Mouse (Mus musculus) liver, embryonic 11.5 days (tissue): Measurements from ENCODE around the gene Mocs3. TPM values are rescaled to one million over a fixed set of nuclear protein-coding genes. Genes with fewer than 3 reads are reported as not detected.

Experiments used
- ATAC-seq: fragments of 200-750 bp; cut with Nextera tagmentation; replicated peaks from 2 replicates; pipeline ENCODE4 v1.8.0; 2017; ENCODE audit warnings: moderate number of reproducible peaks, mild to moderate bottlenecking, moderate TSS enrichment, moderate library complexity; ENCODE audit not compliant: low FRiP score
- DNase-seq: peaks from one replicate; pipeline ENCODE4 v3.0.0-alpha.2; 2017; ENCODE audit warnings: low spot score
- H3K27ac ChIP-seq: fragments of 300-500 bp; sonication (generic); 2 replicates; pipeline ENCODE4 v1.5.1; 2014; ENCODE audit warnings: mild to moderate bottlenecking, low read depth, low read length, control low read depth
- H3K27me3 ChIP-seq: fragments of 300-500 bp; sonication (generic); replicated peaks from 2 replicates; pipeline ENCODE4 v1.6.1; 2014; ENCODE audit warnings: low read length, mixed read lengths; ENCODE audit not compliant: control insufficient read depth, insufficient read depth
- H3K36me3 ChIP-seq: fragments of 300-500 bp; sonication (generic); 2 replicates; pipeline ENCODE4 v1.6.1; 2014; ENCODE audit warnings: mild to moderate bottlenecking, low read length, moderate library complexity, mixed read lengths; ENCODE audit not compliant: control insufficient read depth, insufficient read depth
- H3K4me1 ChIP-seq: fragments of 300-500 bp; sonication (generic); replicated peaks from 2 replicates; pipeline ENCODE4 v1.6.1; 2014; ENCODE audit warnings: low read length, mixed read lengths; ENCODE audit not compliant: control insufficient read depth, insufficient read depth
- H3K4me2 ChIP-seq: fragments of 300-500 bp; sonication (generic); 2 replicates; pipeline ENCODE4 v1.6.1; 2014; ENCODE audit warnings: mild to moderate bottlenecking, control low read depth, moderate library complexity
- H3K4me3 ChIP-seq: fragments of 300-500 bp; sonication (generic); 2 replicates; pipeline ENCODE4 v1.5.1; 2014; ENCODE audit warnings: low read depth, low read length, control low read depth
- H3K9ac ChIP-seq: fragments of 300-500 bp; sonication (generic); 2 replicates; pipeline ENCODE4 v1.6.1; 2014; ENCODE audit warnings: low read depth, low read length, control low read depth
- H3K9me3 ChIP-seq: fragments of 300-500 bp; sonication (generic); 2 replicates; pipeline ENCODE4 v1.6.1; 2016; ENCODE audit warnings: low read length, inconsistent platforms, mixed read lengths; ENCODE audit not compliant: control insufficient read depth
- WGBS: fragments of 180-500 bp; shearing (Covaris S2); extraction: QIAGEN DNeasy Blood & Tissue Kit; methylation state at CpG from one replicate; pipeline ENCODE4 v1.1.7; 2014; 5-methylcytosine and 5-hydroxymethylcytosine counted together
- polyA plus RNA-seq: library from polyadenylated mRNA; unstranded; fragments of >200 nt; fragmentation: Nextera tagmentation; extraction: Ambion mirVana; gene quantifications from 2 replicates; pipeline ENCODE4 v1.2.1, GENCODE M21; 2014

Gene Mocs3
- polyA plus RNA-seq, 1 experiment from 2014 or later: 8.2 TPM

DNA sequence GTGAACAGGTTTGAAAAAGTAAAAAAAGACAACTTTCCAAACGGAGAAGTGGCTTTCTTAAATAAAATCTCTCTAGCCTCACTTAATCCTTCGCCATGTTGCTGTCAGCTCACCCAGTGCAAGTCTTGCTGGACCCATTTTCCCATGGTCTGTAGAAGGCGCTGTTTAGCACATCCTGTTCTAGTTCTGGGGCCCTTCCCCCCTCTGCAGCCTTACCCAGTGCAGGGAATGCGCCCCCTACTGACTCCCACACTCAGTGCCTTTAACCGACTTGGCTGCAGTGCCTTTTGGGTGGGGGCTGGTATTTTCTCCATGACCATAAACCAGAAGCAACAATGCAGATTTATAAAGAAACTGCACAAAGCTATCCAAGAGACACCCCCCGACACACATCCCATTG is 25.2 kb upstream of the Mocs3 start:
- peaks cover 28% of the 10 kb centered on the region for H3K4me1 ChIP-seq
- no peaks in the 10 kb centered on the region for H3K9me3 ChIP-seq
- peak overlapping the region; percentile 88 for H3K4me2 ChIP-seq
- peak overlapping the region; percentile 99; the same call in 1 of the 2 replicates for H3K27ac ChIP-seq
- WGBS: 7% methylated on average over 6 of the region's 6 CpGs
- peaks cover 20% of the 10 kb centered on the region for H3K36me3 ChIP-seq
- no peaks in the 10 kb centered on the region for H3K27me3 ChIP-seq
- H3K9ac ChIP-seq: peak overlapping the region; percentile 100
- DNase-seq (peak; percentile 87), ATAC-seq (peak; percentile 57)
- peak overlapping the region; percentile 99 for H3K4me3 ChIP-seq

DNA sequence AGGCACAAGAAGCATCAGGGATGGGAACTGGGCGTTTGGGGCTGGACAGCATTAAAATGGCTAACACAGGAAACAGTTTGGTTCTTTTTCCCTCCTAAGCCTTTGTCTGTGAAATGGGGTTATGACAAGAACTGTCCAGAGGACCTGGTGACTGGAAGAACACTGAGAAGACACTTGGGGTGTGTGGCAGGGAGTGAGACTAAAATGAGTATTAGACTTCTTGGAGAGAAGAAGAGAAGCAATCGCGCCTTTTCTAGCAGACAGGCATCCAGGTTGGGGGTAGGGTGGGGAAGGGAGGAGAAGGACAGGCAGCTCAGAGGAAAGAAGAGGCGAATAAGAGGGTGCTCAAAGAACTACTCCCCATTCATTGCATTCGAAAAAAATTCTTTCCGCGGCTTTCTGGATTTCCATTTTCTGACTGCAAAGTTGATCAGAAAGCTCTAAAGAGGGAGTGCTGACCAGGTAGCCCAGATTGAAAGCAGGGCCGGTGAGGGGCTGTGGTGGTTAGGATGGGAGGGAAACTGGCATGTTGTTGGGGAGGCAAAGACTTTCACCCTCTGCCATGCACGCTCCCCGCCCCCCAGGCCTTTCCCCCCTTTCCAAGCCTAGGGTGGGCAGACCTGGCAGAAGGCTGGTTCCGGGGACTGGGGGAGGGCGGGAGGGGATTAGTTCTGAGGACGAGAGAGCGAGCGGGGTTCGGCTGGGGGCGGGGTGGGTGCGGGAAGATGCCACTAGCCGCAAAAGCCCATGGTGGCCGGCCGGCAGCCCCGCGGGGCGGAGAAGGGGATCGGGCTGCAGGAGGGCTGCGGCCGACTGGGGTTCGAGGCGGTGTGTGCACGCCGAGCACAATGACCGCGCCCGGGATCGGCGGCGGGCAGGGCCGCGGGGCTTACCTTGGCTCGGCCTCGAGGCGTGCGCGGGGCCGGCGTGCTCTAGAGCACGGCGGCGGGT is 24.5 kb upstream of the Mocs3 start:
- under 1% methylated on average over 44 of the region's 49 CpGs for WGBS
- H3K27me3 ChIP-seq: no peaks in the 10 kb centered on the region
- peak; percentile 9 for ATAC-seq
- peak overlapping the region; percentile 99 for H3K27ac ChIP-seq
- H3K9me3 ChIP-seq: no peaks in the 10 kb centered on the region
- peak overlapping the region; percentile 88 for H3K4me2 ChIP-seq
- H3K9ac ChIP-seq: peak overlapping the region; percentile 100
- H3K4me1 ChIP-seq: peaks cover 21% of the 10 kb centered on the region
- DNase-seq: peak; percentile 54
- H3K36me3 ChIP-seq: peaks cover 22% of the 10 kb centered on the region
- H3K4me3 ChIP-seq: peak overlapping the region; percentile 99

DNA sequence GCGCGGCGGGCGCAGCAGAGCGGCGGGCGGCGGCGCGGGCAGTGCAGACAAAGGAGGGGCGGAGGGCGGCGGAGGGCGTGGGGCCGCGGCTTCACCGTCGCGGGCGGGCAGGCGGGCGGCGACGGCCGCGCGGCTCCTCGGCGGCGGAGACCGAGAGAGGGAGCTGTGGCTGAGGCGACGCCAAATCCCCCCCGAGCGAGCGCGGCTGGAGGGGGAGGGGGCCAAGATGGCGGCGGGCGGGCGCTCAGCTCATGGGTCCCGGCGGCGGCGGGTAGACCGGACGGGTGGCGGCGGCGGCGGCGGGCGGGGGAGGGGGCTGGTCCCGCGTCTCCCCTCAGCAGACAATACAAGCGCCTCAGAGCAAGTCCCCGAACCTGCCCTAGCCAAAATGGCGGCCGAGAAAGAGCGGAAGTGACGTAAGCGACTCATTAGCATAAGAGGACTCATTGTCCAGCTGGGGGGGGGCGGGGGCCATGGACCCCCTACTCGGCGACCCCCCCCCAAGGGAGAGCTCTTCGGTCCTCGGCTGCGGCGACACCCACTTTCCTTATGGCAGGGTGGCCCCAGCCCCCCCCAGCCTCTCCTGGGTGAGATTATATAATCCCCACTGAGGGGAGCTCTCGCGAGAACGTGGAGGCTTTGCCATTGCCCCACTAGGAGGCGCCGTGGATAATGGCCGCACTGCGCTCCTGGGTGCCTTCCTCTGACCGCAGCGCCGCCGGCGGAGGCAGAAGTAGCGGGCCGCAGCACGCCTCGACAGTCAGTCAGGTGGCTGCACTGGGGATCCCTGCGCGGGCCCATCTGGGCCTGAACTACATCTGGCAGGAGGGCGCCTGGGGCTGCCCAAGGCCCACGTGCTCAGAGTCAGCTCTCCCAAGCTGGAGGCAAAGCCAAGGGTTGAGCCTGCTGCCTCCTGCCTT is 23.4 kb upstream of the Mocs3 start, which contains the start of gene Adnp:
Gene Adnp, minus strand, starts transcription at position 388 of the 920 bp plus-strand sequence.
- Histone ChIP-seq H3K36me3 (peaks cover 29% of the 10 kb centered on the region), H3K9ac (peak within 1 kb of the TSS; percentile 100), H3K4me1 (peaks cover 15% of the 10 kb centered on the region), H3K4me3 (peak within 1 kb of the TSS; percentile 99), H3K4me2 (peak within 1 kb of the TSS; percentile 88), H3K9me3 (no peaks in the 10 kb centered on the region), H3K27ac (peak within 1 kb of the TSS; percentile 99), H3K27me3 (no peaks in the 10 kb centered on the region)
- ATAC-seq: peak; percentile 88
- DNase-seq: peak; percentile 98
- WGBS: under 1% methylated on average over 57 of the region's 89 CpGs

DNA sequence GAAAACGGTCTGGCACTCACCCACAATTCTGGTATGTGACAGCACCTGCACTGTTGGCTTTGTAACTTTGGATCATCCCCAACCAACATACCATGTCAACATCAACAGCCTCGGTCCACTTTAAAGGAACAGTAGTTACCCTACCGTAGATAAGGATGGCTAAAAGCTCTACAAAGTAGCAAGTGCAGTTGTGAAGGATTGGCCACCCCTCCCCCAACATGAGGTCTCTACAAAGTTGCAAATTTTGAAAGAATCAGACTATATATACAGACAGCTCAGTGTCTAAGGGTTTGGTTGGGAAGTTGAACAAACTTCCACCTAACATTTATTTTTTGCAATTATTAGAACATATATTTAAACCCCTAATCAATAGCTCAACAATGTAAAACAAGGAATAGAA is 22.5 kb upstream of the Mocs3 start:
- Histone ChIP-seq H3K4me2 (peak overlapping the region; percentile 88), H3K9ac (peak overlapping the region; percentile 62), H3K9me3 (no peaks in the 10 kb centered on the region), H3K27me3 (no peaks in the 10 kb centered on the region), H3K4me3 (peak overlapping the region; percentile 99; the same call in 1 of the 2 replicates), H3K27ac (peak overlapping the region; percentile 99), H3K4me1 (peaks cover 15% of the 10 kb centered on the region), H3K36me3 (peaks cover 35% of the 10 kb centered on the region)
- DNase-seq: no peak
- 81% methylated on average over 3 of the region's 3 CpGs for WGBS
- ATAC-seq: no peak

DNA sequence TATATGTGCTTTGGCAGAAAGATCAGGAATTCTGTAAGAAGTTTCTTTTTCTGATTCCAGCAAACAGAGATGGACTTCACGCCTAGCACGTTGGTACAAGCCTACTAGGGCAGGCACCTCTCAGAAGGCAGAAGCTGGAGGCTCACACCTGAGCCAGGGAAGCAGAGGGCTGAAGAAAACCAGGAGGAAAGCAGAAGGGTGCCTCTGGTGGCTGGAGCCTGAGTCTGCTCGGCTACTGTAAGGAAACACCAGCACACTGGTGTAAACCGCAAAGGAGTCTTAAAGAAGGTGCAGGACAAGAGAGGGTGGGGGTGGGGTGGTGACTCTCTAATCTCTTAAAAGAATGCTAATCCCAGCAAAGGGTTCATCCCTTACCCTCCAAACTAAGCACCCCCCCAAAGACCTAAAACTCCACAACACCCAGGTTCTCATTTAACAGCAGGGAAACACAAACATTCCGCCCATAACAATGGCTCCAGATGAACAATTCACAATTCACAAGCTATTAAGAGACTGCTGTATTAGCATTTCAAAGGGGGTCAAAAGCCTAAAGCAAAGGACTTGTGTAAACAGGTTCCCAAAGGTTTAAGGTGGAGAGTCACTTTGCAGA is 16.5 kb upstream of the Mocs3 start:
- Histone ChIP-seq H3K27ac (no peak overlapping the region), H3K9me3 (no peaks in the 10 kb centered on the region), H3K4me1 (no peaks in the 10 kb centered on the region), H3K4me2 (no peak overlapping the region), H3K27me3 (no peaks in the 10 kb centered on the region), H3K36me3 (peaks cover 52% of the 10 kb centered on the region), H3K4me3 (no peak overlapping the region), H3K9ac (no peak overlapping the region)
- WGBS: 70% methylated on average over 5 of the region's 5 CpGs
- no peak for DNase-seq
- no peak for ATAC-seq

DNA sequence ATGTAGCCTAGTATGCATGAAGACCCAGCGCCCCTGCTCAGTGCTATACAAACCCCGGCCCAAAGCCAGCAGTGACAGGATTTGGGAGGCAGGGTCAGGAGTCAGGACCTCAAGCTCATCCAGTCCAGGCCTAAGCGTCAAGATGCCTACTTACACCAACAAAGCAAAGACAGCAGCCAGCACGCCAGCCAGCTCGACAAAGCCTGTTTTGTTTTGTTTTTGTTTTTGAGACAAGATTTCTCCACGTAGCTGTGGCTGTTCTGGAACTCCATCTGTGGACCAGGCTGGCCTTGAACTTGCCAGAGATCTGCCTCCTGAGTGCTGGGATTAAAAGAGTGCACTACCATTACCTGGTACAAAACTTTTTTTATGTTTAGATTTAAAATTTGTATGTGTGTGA is 7.1 kb upstream of the Mocs3 start:
- Histone ChIP-seq H3K4me1 (peaks cover 6% of the 10 kb centered on the region), H3K4me2 (no peak overlapping the region), H3K9me3 (no peaks in the 10 kb centered on the region), H3K36me3 (peaks cover 58% of the 10 kb centered on the region), H3K4me3 (no peak overlapping the region), H3K27ac (no peak overlapping the region), H3K9ac (no peak overlapping the region), H3K27me3 (no peaks in the 10 kb centered on the region)
- no peak for DNase-seq
- no peak for ATAC-seq
- WGBS: 87% methylated on average over 6 of the region's 6 CpGs

DNA sequence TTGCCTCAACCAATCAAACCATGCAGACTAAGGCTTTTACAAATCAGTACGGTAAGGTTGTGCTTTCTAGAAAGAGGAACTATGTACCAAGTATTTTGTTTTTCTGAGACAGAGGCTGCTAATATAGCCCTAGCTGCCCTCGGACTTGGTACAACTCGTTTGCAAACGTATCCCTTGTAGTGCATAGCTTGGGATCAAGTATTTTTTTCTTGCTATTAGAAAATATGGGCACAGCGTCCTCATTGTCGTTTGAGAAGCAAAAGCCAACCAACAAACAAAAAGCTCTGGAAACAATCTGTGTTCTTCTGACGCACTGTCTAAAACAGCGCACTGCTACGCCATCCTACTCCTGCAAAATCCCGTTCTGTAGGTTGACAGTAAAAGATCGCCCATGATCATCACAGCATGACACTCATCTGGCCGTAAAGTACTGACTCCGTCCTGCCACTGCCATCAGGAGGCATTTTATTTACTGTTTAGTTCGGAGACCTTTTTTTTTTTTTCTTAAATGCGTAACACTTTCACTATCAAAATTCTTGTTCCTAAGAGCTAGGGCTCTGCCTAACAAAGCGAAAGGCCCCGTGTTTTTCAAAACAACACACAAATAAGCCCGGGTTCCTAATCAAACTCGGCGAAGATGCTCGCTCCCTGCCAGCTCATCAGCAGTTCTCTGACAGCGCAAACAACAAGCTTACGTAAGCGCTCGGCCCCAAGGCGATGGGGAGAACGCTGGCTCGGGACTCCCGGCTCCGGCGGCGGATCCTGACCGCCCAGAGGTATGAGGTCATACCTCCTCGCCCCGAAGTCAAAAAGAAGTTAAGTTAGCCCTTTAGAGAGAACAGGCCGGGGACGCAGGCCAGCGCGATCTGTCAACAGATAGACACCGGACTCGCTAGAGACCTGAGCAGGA is 1.1 kb upstream of the Mocs3 start:
- Histone ChIP-seq H3K27ac (no peak overlapping the region), H3K4me1 (peaks cover 21% of the 10 kb centered on the region), H3K27me3 (no peaks in the 10 kb centered on the region), H3K9ac (peak overlapping the region; percentile 97), H3K36me3 (peaks cover 23% of the 10 kb centered on the region), H3K4me2 (peak overlapping the region; percentile 91), H3K9me3 (no peaks in the 10 kb centered on the region), H3K4me3 (peak overlapping the region; percentile 99)
- DNase-seq (no peak), ATAC-seq (peak; percentile 4; the same call in 1 of the 2 replicates)
- WGBS: 13% methylated on average over 41 of the region's 41 CpGs
